Mouse (Mus musculus) kidney, postnatal 14 days (tissue): ENCODE results near the gene Ick.
"Not testable (repeated sequence)": the region's sequence is repeated elsewhere in the genome, so short reads cannot be mapped to it uniquely, and the experiment has no call there.

Experiments
- DNase-seq: peaks from one replicate; pipeline ENCODE4 v3.0.0; 2022; ENCODE audit warnings: mixed read lengths

Ick gene

GRCm38 (mm10) chr9:78108796-78109239 is at the start of gene Ick, which contains the start of gene Fbxo9:
Gene Ick (plus strand): TSS chr9:78109192.
Gene Fbxo9 (minus strand): TSS chr9:78109065.
- peak; percentile 95 for DNase-seq

- no peak for DNase-seq
Measured at GRCm38 (mm10) chr9:78059525-78060120, 49.4 kb upstream of the Ick start.

GRCm38 (mm10) chr9:78062392-78062791 is 46.6 kb upstream of the Ick start:
- no peak for DNase-seq

- peak; percentile 70 for DNase-seq
Measured at GRCm38 (mm10) chr9:78064121-78064520, 44.9 kb upstream of the Ick start.

- no peak for DNase-seq
Measured at GRCm38 (mm10) chr9:78070496-78070895, 38.5 kb upstream of the Ick start.

- no peak for DNase-seq
Measured at GRCm38 (mm10) chr9:78071626-78072025, 37.4 kb upstream of the Ick start.

- DNase-seq, result not testable (repeated sequence)
Measured at GRCm38 (mm10) chr9:78073291-78073690, 35.7 kb upstream of the Ick start.

GRCm38 (mm10) chr9:78073713-78074340 is 35.2 kb upstream of the Ick start:
- no peak for DNase-seq

GRCm38 (mm10) chr9:78075256-78075655 is 33.7 kb upstream of the Ick start:
- DNase-seq, result no peak

- peak; percentile 44 for DNase-seq
Measured at GRCm38 (mm10) chr9:78078240-78078639, 30.8 kb upstream of the Ick start.

- no peak for DNase-seq
Measured at GRCm38 (mm10) chr9:78081835-78082234, 27.2 kb upstream of the Ick start.

- no peak for DNase-seq
Measured at GRCm38 (mm10) chr9:78084341-78084740, 24.7 kb upstream of the Ick start.

GRCm38 (mm10) chr9:78085722-78086287 is 23.2 kb upstream of the Ick start:
- DNase-seq, result no peak

- peak; percentile 28 for DNase-seq
Measured at GRCm38 (mm10) chr9:78087751-78088150, 21.2 kb upstream of the Ick start.

GRCm38 (mm10) chr9:78088521-78088920 is 20.5 kb upstream of the Ick start:
- no peak for DNase-seq

GRCm38 (mm10) chr9:78088971-78089370 is 20.0 kb upstream of the Ick start:
- no peak for DNase-seq

GRCm38 (mm10) chr9:78089906-78090305 is 19.1 kb upstream of the Ick start:
- DNase-seq, result no peak

GRCm38 (mm10) chr9:78090596-78090995 is 18.4 kb upstream of the Ick start:
- DNase-seq, result no peak

GRCm38 (mm10) chr9:78095686-78096085 is 13.3 kb upstream of the Ick start:
- DNase-seq, result no peak

GRCm38 (mm10) chr9:78096376-78096775 is 12.6 kb upstream of the Ick start:
- DNase-seq, result no peak

- no peak for DNase-seq
Measured at GRCm38 (mm10) chr9:78100956-78101355, 8.0 kb upstream of the Ick start.

- DNase-seq, result no peak
Measured at GRCm38 (mm10) chr9:78101431-78101830, 7.6 kb upstream of the Ick start.

- no peak for DNase-seq
Measured at GRCm38 (mm10) chr9:78103965-78104560, 4.9 kb upstream of the Ick start.

GRCm38 (mm10) chr9:78104973-78105372 is 4.0 kb upstream of the Ick start:
- DNase-seq, result no peak
